Mouse (Mus musculus) hindlimb bud, embryonic 11.5 days (tissue): ENCODE results near the gene Mvd.

Experiments
- DNase-seq: peaks from one replicate; pipeline ENCODE4 v3.0.0-alpha.2; 2012; ENCODE audit warnings: low read depth, low spot score; ENCODE audit errors: extremely low spot score

Gene Mvd

DNA sequence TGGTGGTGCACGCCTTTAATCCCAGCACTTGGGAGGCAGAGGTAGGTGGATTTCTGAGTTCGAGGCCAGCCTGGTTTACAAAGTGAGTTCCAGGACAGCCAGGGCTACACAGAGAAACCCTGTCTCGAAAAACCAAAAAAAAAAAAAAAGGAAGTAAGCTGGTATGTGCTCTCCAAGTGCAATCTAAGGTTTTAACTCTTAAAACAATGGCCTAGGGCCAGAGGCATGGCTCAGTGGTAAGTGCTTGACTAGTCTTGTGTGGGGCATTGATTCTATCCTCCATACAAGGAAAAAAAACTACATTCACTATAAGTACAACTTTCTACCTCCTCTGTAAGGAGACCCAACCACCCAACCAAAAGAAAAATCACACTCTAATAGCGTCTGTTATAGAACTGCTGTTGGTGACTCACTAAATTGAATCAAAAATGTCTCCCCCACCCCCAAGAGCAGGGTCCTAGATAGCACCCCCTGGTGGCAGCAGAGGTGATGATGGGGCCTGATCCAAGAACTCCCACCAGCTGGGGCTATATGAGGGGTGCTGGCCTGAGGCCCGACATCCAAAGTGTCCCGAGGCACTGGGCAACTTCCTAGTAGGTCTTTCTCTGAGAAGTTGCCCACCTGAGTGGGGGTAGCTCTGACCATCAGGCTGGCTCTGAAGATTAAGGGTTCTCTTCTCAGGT, 16.1 kb upstream of the Mvd start:
- no peak for DNase-seq

DNA sequence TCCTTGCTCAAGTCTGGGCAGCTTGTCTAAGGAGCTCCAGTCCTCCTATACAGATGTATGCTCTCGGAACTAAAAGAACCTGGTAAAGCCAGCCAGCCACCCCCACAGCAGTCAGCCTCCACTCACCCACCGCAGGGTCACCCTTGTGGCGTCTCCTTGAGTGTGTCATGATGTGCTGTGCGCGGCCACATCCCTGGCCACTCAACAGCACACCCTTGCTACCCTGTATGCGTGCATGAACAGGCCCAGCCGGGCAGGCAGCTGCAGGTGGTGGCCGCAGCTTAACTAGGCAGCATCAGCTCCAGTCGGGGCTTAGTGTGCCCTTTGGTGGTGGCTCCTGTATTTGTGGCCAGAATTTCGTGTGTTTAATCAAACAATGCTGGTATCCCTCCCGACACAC, 13.9 kb upstream of the Mvd start:
- no peak for DNase-seq

DNA sequence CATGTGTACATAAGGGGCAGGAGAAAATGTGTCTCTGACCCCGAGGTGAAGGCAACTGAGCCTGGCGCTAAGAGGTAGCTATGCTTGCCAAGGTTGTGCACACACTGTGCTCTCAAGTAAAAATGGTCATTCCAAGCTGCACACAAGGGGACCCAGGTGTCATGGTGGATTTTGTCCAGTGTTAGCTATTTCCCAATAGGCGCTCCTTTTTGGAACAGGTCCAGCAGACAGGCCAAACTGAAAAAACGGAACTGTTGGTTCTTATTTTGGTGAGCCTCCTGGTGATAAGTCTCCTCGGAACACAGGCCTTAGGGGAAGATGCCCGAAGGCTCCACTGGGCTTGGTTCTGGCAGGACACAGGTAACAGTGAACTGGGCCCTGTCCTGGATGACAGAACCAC, 11.2 kb upstream of the Mvd start:
- DNase-seq, result no peak

DNA sequence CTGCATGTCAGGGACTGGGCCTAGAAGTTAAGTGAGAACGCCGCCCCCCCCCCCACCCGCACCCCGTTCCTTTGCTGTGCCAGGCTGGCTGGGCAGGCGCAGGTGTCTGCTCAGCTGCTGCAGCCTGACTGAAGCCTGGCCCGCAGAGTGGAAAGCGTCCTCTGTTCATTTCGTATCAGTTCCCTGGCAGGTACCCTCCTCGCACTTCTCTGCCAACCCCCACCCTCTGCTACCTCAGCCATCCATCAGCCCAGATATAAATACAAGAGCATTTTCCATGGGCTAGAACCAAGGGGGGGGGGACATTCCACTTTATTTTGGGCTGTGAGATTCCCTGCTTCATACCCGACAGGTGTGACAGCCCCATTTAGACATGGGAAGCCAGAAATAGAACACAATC, 8.9 kb upstream of the Mvd start:
- no peak for DNase-seq

DNA sequence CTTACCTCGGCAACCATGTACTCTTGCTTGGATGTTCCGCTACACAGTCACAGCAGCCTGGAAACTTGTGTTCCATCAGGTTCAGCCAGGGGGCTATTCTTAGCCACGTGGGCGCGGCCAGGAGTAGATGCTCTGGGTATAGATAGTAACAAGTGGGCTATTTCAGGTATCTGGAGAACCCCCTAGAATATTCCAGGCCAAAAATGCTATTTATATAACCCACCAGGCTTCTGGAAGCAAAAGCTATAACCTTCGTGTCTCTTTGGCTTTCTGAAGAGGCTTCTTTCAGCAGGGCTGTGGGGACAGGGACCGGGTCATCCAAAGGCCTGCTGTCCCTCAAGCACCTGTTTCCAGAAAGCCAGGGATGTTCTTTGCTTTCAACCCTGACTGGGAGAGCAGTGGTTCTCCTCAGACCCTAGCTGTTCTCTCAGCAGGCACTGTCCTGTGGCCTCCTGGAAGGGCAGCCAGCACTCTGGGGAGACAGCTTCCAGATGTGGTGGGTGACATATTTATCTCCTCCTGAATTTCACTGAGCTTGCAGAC, 8.0 kb upstream of the Mvd start:
- DNase-seq, result no peak

DNA sequence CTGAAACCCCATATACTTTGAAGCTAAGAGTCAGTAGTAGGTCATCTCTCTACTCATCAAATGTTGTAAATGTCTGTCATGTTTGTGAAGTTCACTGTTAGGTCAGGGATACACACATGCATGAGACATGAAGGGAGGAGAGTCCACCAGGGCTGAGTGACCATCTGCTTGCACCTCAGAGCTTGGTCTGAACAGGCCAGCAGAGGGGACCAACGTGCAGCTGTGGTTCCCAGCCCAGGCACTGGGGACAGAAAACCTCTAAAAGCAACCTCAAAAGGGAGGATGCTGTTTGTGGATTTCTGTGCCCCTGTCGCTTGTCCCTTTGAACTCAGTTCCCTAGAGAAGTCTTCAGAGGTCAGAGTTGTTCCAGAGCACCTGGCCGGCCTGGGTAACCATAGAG, 2.0 kb upstream of the Mvd start:
- no peak for DNase-seq

DNA sequence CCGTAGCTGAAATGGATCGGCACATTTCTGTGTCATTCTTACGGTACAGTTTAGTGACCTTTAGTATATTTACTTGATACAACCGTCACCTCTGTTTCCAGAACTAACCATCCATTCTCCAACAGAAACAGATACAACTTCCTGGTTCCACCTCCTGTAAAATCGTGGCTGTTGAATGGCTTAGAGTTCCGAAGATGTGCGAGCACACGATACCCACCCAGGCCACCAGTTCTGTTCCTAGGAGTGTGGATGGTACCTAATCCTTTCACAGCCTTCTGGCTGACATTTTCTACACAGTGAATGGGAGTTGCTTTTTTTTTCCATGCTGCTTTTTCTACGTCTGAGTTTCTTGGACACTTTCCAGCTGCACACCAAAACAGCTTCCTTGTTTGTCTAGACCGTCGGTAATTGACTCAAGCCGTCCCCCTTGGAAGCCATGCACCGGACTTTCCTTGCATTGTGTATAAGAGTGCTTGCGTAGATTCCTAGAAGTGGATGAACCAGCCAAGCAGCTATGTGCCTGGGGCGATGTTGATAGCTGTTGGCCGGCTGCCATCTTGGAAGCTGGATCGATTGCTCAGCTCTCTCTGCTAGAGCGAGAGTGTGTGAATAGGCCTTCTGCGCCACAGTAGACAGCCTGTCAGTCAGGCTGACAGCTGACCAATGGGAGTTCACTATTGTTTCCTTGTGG, 981 bp upstream of the Mvd start:
- no peak for DNase-seq

DNA sequence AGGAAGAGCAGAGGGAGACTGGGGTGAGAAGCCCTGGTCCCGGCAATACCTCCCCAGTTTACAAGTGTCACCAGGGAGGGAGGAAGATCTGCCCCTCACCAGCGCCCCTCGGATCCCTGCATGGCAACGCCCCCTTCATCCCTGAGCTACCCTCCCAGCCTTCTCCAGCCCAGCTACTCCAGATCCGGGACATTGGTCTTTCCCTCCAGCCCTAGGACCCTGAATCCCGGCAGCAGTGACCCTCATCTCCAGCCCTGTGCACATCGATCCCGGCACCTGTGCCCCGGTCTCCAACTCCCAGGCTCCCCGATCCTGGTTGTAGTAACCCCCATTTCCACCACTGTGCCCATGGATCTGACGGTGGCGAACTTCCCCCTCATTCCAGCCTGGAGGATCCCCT, 441 bp downstream of the Mvd start:
- no peak for DNase-seq

DNA sequence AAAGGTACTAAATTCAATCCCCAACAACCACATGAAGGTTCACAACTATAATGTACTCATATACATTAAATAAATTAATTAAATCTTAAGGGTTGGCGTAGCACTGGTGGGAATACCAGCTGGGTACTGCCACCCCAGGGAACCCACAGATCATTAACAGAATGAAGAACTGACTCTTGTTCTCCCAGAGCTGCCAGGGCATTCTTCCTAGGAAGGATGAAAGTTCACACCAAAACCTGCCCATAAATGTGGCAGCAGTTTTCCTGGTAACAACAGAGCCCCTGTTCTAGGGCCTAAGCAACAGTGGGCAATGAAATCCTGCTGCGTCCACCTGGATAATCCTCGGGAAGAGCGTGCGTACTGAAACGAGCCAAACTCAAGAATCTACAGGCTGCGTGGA, 866 bp downstream of the Mvd start:
- no peak for DNase-seq

DNA sequence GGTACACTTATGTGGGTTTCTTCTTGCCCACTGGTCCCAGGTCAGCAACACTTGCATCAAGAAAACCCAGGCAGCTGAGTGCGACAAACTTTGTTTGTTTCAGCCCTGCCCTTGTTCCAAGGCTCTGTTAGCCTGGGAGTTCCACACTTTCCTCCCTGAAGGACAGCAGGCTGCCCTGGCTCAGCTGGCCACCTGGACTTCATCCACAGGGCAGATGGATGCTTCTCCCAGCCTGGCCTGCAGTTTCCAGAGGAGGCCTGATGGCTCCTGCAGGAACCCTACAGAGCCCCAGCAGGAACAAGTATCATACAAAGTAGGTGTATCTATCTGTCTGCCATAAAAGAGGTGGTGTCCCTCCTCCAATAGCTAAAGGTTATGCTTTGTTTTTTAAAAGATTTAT, 1.9 kb downstream of the Mvd start:
- DNase-seq, result no peak

DNA sequence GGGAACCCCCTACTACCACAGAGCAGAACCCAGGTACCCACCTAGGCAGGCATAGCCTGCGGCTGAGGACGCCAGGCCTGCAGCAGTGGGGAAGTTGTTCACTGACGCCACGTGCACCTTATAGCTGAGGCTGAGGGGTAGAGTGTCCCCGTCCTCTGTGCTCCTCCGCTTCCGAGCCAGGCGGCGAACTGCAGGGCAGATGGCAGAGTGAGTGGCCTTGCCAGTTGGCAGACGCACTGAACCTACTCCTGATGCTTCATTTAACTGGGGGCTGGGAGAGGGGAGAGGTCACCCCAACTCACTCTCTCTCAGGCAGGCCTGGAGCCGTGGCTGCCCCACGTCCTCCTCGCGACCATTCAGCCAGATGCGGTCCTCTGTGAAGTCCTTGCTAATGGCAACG, 3.9 kb downstream of the Mvd start:
- DNase-seq, result no peak

DNA sequence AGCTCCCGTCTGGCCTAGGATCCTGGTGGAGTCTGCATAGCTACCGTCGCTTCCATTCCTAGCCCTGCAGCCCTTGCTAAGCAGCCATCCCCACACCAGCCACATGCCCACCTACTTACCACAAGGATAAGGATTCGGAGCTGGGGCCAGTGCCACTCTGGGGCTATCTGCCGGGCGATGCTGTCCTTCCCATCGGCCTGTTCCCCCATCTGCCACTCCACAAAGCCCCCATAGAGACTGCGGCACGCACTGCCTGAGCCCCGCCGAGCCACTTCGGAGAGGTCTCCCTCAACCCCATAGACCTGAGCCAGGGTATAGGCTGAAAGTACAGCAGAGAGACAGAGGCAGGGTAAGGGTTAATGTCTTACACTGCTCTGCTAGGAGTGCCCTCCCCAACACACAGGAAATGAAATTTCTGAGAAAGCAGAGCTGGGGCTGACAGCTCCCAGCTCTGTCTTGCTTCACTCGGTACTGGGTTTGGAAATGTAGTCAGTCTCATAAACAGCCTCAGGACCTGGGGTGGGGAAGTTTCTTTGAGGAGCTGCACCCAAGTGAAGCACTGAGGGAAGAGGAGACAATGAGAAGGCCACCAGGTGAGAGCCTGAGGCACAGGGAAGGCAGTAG, 5.4 kb downstream of the Mvd start:
- no peak for DNase-seq

DNA sequence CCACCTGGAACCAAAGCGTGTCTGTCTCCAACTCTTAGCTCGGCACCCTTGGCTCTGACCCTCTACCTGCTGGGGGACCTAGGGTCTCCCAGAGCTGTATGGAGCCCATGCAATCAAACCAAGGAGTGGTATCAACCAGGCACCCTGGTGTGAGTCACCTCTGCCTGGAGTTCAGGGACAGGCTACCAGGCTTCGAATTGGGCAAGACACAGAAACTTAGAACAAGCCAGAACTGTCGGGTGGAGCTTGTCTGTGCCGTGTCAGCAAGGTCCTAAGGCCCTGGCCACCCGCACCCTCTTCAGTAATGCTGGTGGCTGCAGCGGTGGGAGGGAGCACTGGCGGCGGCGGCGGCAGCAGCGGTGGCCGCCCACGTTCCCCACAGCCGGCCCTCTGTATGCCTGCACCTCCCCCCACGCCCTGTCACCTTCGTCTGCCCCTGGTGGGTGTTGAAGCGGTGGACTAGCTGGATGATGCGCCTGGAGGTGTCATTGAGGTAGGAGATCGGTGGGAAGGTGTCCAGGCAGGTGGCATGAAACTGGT, 6.6 kb downstream of the Mvd start:
- no peak for DNase-seq

DNA sequence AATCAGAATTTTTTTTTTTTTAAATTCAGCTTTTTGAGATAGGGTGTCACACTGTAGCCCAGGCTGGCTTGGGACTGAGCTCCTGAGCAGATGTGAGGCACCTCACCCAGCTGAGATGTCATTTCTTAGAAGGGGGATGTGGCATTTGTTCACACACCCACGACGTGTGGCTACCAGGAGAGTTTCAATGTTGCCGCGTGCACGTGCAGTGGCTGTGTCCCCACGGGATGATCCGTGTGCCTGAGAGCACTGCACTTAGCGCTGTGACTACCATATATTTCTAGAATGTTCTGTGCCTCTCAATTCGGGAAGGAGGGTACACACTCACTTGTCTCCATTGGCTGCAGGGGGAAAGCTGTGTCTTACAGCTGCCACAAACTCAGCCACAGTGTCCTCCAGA, 7.1 kb downstream of the Mvd start:
- no peak for DNase-seq

DNA sequence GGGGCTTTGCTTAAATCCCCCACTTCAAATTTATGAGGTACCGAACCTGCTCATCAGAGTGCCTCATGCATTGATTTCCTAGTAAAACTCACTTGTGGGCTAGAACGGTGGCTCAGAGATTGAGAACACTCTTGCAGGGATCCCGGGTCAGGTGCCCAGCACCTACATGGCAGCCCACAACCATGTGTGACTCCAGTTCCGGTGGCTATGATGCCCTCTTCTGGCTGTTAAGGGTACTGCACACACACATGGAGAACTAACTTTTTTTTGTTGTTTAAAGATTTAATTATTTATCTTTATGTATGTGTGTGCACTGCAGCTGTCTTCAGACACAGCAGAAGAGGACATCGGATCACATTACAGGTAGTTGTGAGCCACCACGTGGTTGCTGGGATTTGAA, 7.8 kb downstream of the Mvd start:
- DNase-seq, result no peak

DNA sequence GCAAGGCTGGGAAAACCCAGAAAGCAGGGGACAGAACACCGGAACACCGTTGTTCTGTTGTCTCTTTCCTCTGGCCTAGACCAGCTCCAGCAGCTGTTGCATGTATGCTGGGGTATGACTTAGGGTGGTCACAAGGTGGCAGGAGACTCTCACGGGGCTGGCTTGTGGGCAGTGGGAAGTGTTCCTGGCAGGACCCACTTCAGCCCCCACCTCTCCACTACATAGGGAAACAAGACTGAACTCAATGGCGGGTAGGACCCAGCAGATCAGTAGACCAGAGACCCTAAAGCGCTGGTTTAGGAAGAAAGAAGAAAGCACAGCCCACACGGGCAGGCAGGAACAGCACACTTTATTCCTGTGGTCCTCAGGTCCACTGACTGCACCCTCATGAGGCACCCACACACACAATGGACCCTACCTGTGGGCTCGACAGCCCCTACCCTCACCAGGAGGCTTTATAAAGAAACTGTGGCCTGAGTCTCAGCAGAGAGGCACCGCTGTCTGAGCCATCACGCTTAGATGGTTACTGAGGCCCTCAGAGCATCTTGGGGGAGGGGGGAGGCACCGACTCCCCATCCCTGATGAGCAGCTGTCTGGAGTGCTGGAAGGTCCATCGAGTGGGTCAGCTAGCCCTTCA, 9.8 kb downstream of the Mvd start:
- DNase-seq, result no peak

DNA sequence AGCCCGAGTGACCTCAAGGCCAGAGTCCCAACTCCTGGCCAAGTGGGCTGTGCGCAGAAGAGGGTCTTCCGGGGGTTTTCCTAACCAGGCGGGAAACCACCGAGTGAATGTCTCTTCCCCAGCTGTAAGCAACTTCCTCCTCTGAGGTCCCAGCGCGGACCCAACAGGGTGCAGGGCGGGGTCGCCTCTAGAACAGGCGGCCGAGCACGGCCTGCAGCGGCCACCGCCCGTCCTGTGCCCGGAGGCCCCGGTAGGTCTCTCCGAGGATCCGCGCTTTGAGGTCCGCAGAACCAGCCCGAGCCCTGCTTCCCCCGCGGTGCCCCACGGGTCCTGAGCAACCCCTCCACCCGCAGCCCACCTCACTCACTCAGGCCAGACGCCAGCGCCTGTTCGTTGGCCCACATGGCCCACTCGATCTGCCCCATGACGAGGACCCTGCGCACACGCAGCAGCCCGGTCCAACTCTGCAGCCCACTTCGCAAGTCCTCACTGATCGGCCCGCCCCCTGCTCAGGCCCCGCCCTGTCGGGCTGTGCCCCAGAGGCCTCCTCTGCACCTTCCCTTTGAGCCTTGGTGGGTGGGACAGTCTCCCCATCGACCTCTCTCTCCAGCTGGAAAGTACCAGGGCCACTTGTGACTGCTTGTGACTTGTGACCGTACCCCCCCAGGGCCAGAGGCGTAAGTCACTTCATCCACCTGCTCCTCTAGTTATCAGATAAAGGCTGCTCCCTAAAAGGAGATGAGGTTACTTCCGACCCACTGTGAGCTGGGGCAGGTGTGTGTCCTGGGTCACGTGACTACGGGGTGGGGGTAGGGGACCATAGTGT, 10.6 kb downstream of the Mvd start, which contains the start of gene Cyba:
Gene Cyba (minus strand): TSS at position 488 of the 826 bp plus-strand sequence.
- no peak for DNase-seq

DNA sequence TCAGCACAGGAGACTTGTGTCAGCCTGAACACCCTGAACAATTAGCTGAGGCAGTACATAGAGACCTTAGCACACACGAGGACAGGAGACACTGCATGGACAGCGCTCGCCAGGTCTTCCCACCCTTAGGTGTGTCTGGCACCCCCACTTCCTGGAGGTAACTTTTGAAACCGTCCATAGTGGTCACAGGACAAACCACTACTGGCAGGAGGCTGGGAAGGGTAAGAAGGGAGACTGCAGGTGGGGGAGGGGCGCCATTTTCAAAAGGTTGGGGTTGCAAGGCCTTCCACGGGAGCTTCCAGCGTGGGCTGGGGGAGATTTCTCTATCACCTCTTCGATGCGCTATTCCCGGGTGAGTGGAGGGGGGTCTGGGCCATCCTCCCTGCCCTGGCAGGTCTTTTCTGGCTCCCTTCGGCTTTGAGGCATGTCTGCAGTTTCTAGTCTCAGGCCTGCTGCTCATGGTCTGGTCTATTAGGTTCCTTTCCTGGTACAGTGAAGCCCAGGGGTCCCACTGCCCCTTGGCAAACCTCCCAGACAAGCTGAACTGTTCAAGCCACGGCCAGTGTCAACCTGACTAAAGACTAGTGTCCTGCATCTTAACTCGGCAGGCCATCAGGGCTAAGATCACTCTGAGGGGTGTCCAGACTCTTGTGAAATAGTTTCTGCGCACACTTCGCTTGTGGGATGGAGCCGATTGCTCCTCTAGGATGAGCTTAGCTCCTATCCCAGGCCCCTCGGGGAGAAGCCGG, 11.4 kb downstream of the Mvd start:
- no peak for DNase-seq

DNA sequence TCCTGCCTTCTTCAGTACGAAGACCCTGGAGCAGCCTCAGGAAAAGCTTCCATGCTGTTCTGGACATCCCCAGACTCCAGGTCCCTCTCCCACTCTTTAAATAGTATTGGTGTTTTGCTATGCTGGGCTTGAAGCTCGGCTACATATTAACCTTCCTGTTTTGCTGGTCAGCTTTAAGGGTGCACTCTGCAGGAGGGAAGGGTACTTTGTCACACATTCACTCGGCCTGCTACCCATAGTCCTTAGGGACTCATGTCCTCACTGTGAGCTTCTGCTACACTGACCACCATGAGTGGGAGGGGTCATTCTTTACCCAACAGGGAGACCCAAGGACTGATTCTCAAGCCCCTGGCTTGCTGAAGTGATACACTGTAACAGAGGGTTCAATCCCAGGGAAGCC, 12.6 kb downstream of the Mvd start:
- DNase-seq, result no peak

DNA sequence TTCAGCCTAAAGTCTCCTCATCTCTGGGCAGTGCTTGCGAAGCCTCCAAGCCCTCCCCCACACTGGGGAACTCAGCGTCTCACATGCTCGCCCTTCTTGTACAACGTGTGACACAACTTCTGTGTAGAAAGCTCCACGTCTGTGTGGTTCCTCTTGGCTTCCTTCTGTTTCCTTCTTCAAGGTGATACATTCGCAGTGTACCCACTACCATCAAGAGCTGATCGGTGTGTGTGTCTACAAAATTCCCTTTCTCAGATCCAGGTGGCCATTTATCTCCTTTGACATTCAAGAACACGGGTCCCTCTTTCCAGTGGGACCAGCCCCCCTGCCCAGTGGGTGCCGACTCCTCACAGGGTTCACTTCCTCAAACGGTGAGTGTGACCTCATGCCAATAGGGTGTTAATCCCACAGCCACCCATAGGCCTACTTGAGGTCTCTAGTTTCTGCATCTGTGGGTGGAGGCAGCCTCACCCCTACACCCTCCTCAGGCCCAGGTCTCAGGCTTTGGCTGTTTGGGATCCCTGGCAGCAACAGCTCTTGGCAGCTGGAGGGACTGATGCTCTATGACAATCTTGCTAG, 13.1 kb downstream of the Mvd start:
- DNase-seq, result no peak
